Mouse (Mus musculus): ENCODE results near the gene Sclt1. TPM values are rescaled to one million over a fixed set of nuclear protein-coding genes. Genes with fewer than 3 reads are reported as not detected.

Gene Sclt1
- 16.6 TPM for total RNA-seq (2023)

GRCm38 (mm10) chr3:41742278-41742934 lies at the start of gene Sclt1, which contains the start of gene D3Ertd751e:
Sclt1 (minus strand) TSS chr3:41742514.
D3Ertd751e (plus strand) TSS chr3:41742611.

Other genes starting within 250 kb of the Sclt1 start
- 37.3 TPM for gene Jade1, start 186.8 kb downstream of the Sclt1 start, total RNA-seq (2023)
- gene D3Ertd751e, start 97 bp upstream of the Sclt1 start, total RNA-seq (2023), result 11.5 TPM

Data from CD8-positive naive resting alpha-beta T cell, adult 57 days (primary cell).